Mouse (Mus musculus) liver, embryonic 18 days (tissue): ENCODE results near the gene Man2a1. TPM values are rescaled to one million over a fixed set of nuclear protein-coding genes. Genes with fewer than 3 reads are reported as not detected.

Experiments used
- polyA plus RNA-seq: library from polyadenylated mRNA; depleted of rRNA; stranded (reverse); fragments of >200 nt; gene quantifications from 2 replicates; pipeline ENCODE4 v1.2.3, GENCODE M21; 2012; rRNA removed

Man2a1 gene
- polyA plus RNA-seq, result 15.7 and 19.7 TPM in 2 replicates

GRCm38 (mm10) chr17:64600372-64601090, at the start of gene Man2a1:
Gene Man2a1, plus strand, starts transcription at chr17:64600736.

Other genes with a start within 250 kb of the Man2a1 start
- gene 4930583I09Rik, start 235.3 kb downstream of the Man2a1 start, polyA plus RNA-seq, result not detected in 2 replicates